Mouse (Mus musculus) Muller cell, postnatal 12 days (primary cell): ENCODE measurements at regions not wholly inside any gene's neighbourhood (a gene's known extent, or its start where the extent isn't known, plus 50 kb on each side); places are given as distances from the start of the nearest gene placed in this dataset.

Experiments used
- DNase-seq: peaks from one replicate; pipeline ENCODE4 v3.0.0-alpha.2; 2015; ENCODE audit errors: inconsistent ontology term

- DNase-seq = peak; percentile 20
These were observed 923.0 kb downstream of the Grm8 start for GRCm38 (mm10) chr6:27211953-27212352.

- DNase-seq = no peak
These were observed 973.3 kb downstream of the Grm8 start for GRCm38 (mm10) chr6:27161643-27162042.
